8 mouse cellular contexts compared by ENCODE assay signal in genomic region chr5:75829850-75830625, GRCm38 (mm10).
A peak's percentile ranks its signal among the peaks of the same experiment; 100 is the strongest.
DNase-seq lines count a peak whose midpoint lies in the region; ATAC-seq and TF ChIP-seq lines count a peak whose summit lies in the region.

No protein-coding gene starts in this region.

- H3K4me2 ChIP-seq in forebrain, embryonic 16.5 days (ENCODE audit: low read length), result no peak overlapping the region
- H3K4me2 ChIP-seq in forebrain, postnatal 0 days (ENCODE audit: low read depth), result no peak overlapping the region
- H3K4me2 ChIP-seq in midbrain, embryonic 11.5 days, result no peak overlapping the region
- no peak overlapping the region for H3K4me2 ChIP-seq in midbrain, embryonic 13.5 days (replicated peaks)

- no peaks in the 10 kb centered on the region for H3K9me3 ChIP-seq in forebrain, embryonic 16.5 days (ENCODE audit: control insufficient read depth, low read length)
- H3K9me3 ChIP-seq in forebrain, postnatal 0 days (ENCODE audit: low read length), result no peaks in the 10 kb centered on the region
- no peaks in the 10 kb centered on the region for H3K9me3 ChIP-seq in midbrain, embryonic 11.5 days (ENCODE audit: control insufficient read depth, low read length)
- H3K9me3 ChIP-seq in midbrain, embryonic 13.5 days, result no peaks in the 10 kb centered on the region

- H3K4me1 ChIP-seq in forebrain, embryonic 16.5 days (replicated peaks; ENCODE audit: control insufficient read depth, insufficient read depth, low read length), result 0 out of 2 replicates have a peak, but pooled peaks cover 4% of the 10 kb centered on the region
- no peaks in the 10 kb centered on the region for H3K4me1 ChIP-seq in forebrain, postnatal 0 days (ENCODE audit: insufficient read depth)
- no peaks in the 10 kb centered on the region for H3K4me1 ChIP-seq in midbrain, embryonic 11.5 days (ENCODE audit: control insufficient read depth, insufficient read depth, low read length)
- no peaks in the 10 kb centered on the region for H3K4me1 ChIP-seq in midbrain, embryonic 13.5 days (replicated peaks)

- H3K9ac ChIP-seq in forebrain, embryonic 16.5 days (replicated peaks; ENCODE audit: low read depth, low read length), result no peak overlapping the region
- no peak overlapping the region for H3K9ac ChIP-seq in forebrain, postnatal 0 days
- no peak overlapping the region for H3K9ac ChIP-seq in midbrain, embryonic 11.5 days (ENCODE audit: low read length)
- no peak overlapping the region for H3K9ac ChIP-seq in midbrain, embryonic 13.5 days (replicated peaks)

- TF ChIP-seq CTCF in forebrain, postnatal 0 days (IDR thresholded peaks at IDR 0.05; ENCODE audit: low read depth), result no peak

- WGBS in forebrain, embryonic 16.5 days, result 54% methylated on average over 6 of the region's 6 CpGs
- 49% methylated on average over 6 of the region's 6 CpGs for WGBS in forebrain, postnatal 0 days
- 56% methylated on average over 6 of the region's 6 CpGs for WGBS in midbrain, embryonic 11.5 days
- WGBS in midbrain, embryonic 13.5 days, result 52% methylated on average over 6 of the region's 6 CpGs

- ATAC-seq in forebrain, embryonic 16.5 days, result 0 out of 2 replicates have a peak, but pooled peaks have one; percentile 26
- no peak for ATAC-seq in forebrain, postnatal 0 days
- no peak for ATAC-seq in midbrain, embryonic 11.5 days (ENCODE audit: low FRiP score)
- ATAC-seq in midbrain, embryonic 13.5 days, result no peak

- H3K27me3 ChIP-seq in forebrain, embryonic 16.5 days (replicated peaks; ENCODE audit: control insufficient read depth, insufficient read depth, low read length), result no peaks in the 10 kb centered on the region
- no peaks in the 10 kb centered on the region for H3K27me3 ChIP-seq in forebrain, postnatal 0 days (ENCODE audit: insufficient read depth, low read length)
- H3K27me3 ChIP-seq in midbrain, embryonic 11.5 days (ENCODE audit: control insufficient read depth, insufficient read depth, low read length), result no peaks in the 10 kb centered on the region
- H3K27me3 ChIP-seq in midbrain, embryonic 13.5 days, result peaks cover 2% of the 10 kb centered on the region; the same call in 1 of the 2 replicates

- no peak overlapping the region for H3K27ac ChIP-seq in forebrain, embryonic 16.5 days (ENCODE audit: low read length)
- no peak overlapping the region for H3K27ac ChIP-seq in forebrain, postnatal 0 days (ENCODE audit: low read depth, low read length)
- H3K27ac ChIP-seq in midbrain, embryonic 11.5 days (ENCODE audit: low read depth, low read length), result no peak overlapping the region
- no peak overlapping the region for H3K27ac ChIP-seq in midbrain, embryonic 13.5 days

- H3K4me3 ChIP-seq in forebrain, embryonic 16.5 days (replicated peaks; ENCODE audit: low read length), result no peak overlapping the region
- no peak overlapping the region for H3K4me3 ChIP-seq in forebrain, postnatal 0 days (ENCODE audit: low read depth, low read length)
- H3K4me3 ChIP-seq in midbrain, embryonic 11.5 days (ENCODE audit: low read depth, low read length), result no peak overlapping the region
- no peak overlapping the region for H3K4me3 ChIP-seq in midbrain, embryonic 13.5 days (replicated peaks)

- DNase-seq in forebrain, postnatal 0 days, result no peak
- peak; percentile 62 for DNase-seq in midbrain, embryonic 11.5 days (ENCODE audit: low spot score, missing footprints)
- peak; percentile 57 for DNase-seq in liver
- peak; percentile 49 for DNase-seq in thymus, postnatal 4 days
- no peak for DNase-seq in frontal cortex, adult 2 months (ENCODE audit: extremely low spot score in 1 of 2, low spot score in 1 of 2)
- DNase-seq in frontal cortex, postnatal 14 days (ENCODE audit: low spot score in 2 of 2), result no peak

- no peaks in the 10 kb centered on the region for H3K36me3 ChIP-seq in forebrain, embryonic 16.5 days (ENCODE audit: control insufficient read depth, insufficient read depth)
- H3K36me3 ChIP-seq in forebrain, postnatal 0 days (ENCODE audit: insufficient read depth), result no peaks in the 10 kb centered on the region
- H3K36me3 ChIP-seq in midbrain, embryonic 11.5 days (ENCODE audit: control insufficient read depth, insufficient read depth, low read length), result no peaks in the 10 kb centered on the region
- H3K36me3 ChIP-seq in midbrain, embryonic 13.5 days, result no peaks in the 10 kb centered on the region

Comparison
In these comparisons a context has a peak if more than half of its experiments do, and no peak if none do; other contexts are left out.
1. DNase-seq: peak in midbrain, embryonic 11.5 days (single experiment), liver (single experiment) and thymus, postnatal 4 days (single experiment); none in forebrain, postnatal 0 days (single experiment), frontal cortex, adult 2 months (0 of 2) and frontal cortex, postnatal 14 days (0 of 2).